8 mouse cellular contexts compared by ENCODE assay signal in the genomic region with DNA sequence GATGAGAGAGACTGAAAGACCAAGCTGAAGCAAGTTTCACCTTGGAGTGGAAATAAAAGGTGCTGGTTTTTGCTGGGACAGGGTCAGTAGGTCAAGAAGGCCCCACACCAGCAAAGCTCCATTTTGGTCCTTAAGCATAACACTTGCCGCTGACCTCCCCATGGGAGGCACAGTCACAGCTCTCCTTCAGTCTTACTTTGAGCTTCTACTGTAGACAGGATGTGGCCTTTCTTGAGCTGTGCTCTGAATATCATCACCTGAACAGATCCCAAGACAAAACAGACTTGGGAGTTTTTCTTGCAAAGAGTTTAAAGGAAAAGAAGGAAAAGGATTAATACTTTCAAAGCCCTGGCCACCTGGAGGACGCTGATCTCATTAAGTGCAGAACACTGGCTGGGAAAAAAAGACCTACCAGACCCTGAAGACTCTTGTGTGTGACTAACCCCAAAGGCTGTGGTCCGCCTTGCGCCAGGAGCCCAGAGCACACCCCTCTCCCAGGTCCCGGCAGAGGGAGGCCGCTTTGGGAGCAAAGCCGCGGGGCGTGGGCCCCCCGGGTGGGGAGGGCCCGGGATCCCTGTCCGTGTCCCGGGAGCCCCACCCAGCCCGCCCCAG. TPM values are rescaled to one million over a fixed set of nuclear protein-coding genes. Genes with fewer than 3 reads are reported as not detected.
A peak's percentile ranks its signal among the peaks of the same experiment; 100 is the strongest.
DNase-seq lines count a peak whose midpoint lies in the region; ATAC-seq and TF ChIP-seq lines count a peak whose summit lies in the region.

No protein-coding gene starts in this region.

- 0 out of 2 replicates have a peak, but pooled peaks cover 8% of the 10 kb centered on the region for H3K36me3 ChIP-seq in kidney, postnatal 0 days (ENCODE audit: insufficient read depth, low read length)
- no peaks in the 10 kb centered on the region; the same call in 1 of the 2 replicates for H3K36me3 ChIP-seq in hindbrain, embryonic 12.5 days
- no peaks in the 10 kb centered on the region for H3K36me3 ChIP-seq in midbrain, embryonic 16.5 days (ENCODE audit: control insufficient read depth, insufficient read depth, low read length)

- ATAC-seq in kidney, postnatal 0 days (replicated peaks; ENCODE audit: low FRiP score, low read depth) = no peak
- ATAC-seq in hindbrain, embryonic 12.5 days (ENCODE audit: low FRiP score) = no peak; the same call in 1 of the 2 replicates
- 0 out of 2 replicates have a peak, but pooled peaks have one; percentile 13 for ATAC-seq in midbrain, embryonic 16.5 days

- DNase-seq in kidney, postnatal 0 days (ENCODE audit: low spot score) = peak; percentile 53
- DNase-seq in kidney, postnatal 36 days = no peak
- peak; percentile 31 for DNase-seq in R1 (ENCODE audit: low read depth, low spot score)
- DNase-seq in adrenal gland, postnatal 10 days = no peak
- DNase-seq in gastrocnemius, postnatal 4 days (ENCODE audit: low spot score in 2 of 2) = no peak
- no peak for DNase-seq in cerebellum, adult 8-10 months

- peak overlapping the region; percentile 83 for H3K9ac ChIP-seq in kidney, postnatal 0 days (ENCODE audit: low read depth, low read length)
- H3K9ac ChIP-seq in hindbrain, embryonic 12.5 days = peak overlapping the region; percentile 67
- peak overlapping the region; percentile 57 for H3K9ac ChIP-seq in midbrain, embryonic 16.5 days (ENCODE audit: low read depth, low read length)

- peaks cover 23% of the 10 kb centered on the region; the same call in 1 of the 2 replicates for H3K4me1 ChIP-seq in kidney, postnatal 0 days (replicated peaks; ENCODE audit: insufficient read depth, low read length)
- H3K4me1 ChIP-seq in hindbrain, embryonic 12.5 days = peaks cover 27% of the 10 kb centered on the region
- H3K4me1 ChIP-seq in midbrain, embryonic 16.5 days (ENCODE audit: control insufficient read depth, insufficient read depth, low read length) = peaks cover 9% of the 10 kb centered on the region

- peak overlapping the region; percentile 72 for H3K4me3 ChIP-seq in kidney, postnatal 0 days (replicated peaks; ENCODE audit: low read depth, low read length)
- peak overlapping the region; percentile 62 for H3K4me3 ChIP-seq in hindbrain, embryonic 12.5 days
- peak overlapping the region; percentile 64 for H3K4me3 ChIP-seq in midbrain, embryonic 16.5 days (ENCODE audit: low read depth, low read length)

- H3K27me3 ChIP-seq in kidney, postnatal 0 days (ENCODE audit: insufficient read depth, low read length) = peaks cover 3% of the 10 kb centered on the region; the same call in 1 of the 2 replicates
- peaks cover 17% of the 10 kb centered on the region for H3K27me3 ChIP-seq in hindbrain, embryonic 12.5 days
- H3K27me3 ChIP-seq in midbrain, embryonic 16.5 days (ENCODE audit: control insufficient read depth, insufficient read depth, low read depth, low read length) = peaks cover 5% of the 10 kb centered on the region; the same call in 1 of the 2 replicates

- H3K9me3 ChIP-seq in kidney, postnatal 0 days (replicated peaks; ENCODE audit: low read length) = no peaks in the 10 kb centered on the region
- H3K9me3 ChIP-seq in hindbrain, embryonic 12.5 days (replicated peaks) = no peaks in the 10 kb centered on the region
- no peaks in the 10 kb centered on the region for H3K9me3 ChIP-seq in midbrain, embryonic 16.5 days (replicated peaks; ENCODE audit: control insufficient read depth, low read length, poor library complexity, severe bottlenecking)

- H3K4me2 ChIP-seq in kidney, postnatal 0 days (ENCODE audit: low read length) = peak overlapping the region; percentile 91
- H3K4me2 ChIP-seq in hindbrain, embryonic 12.5 days (replicated peaks) = peak overlapping the region; percentile 89
- H3K4me2 ChIP-seq in midbrain, embryonic 16.5 days (ENCODE audit: low read length) = peak overlapping the region; percentile 67

- 4% methylated on average over 13 of the region's 14 CpGs for WGBS in kidney, postnatal 0 days
- WGBS in hindbrain, embryonic 12.5 days = 5% methylated on average over 14 of the region's 14 CpGs
- 1% methylated on average over 14 of the region's 14 CpGs for WGBS in midbrain, embryonic 16.5 days

- no peak for TF ChIP-seq CTCF in kidney, postnatal 0 days (IDR thresholded peaks at IDR 0.05; ENCODE audit: low read depth)

- peak overlapping the region; percentile 70 for H3K27ac ChIP-seq in kidney, postnatal 0 days
- peak overlapping the region; percentile 13; the same call in 1 of the 2 replicates for H3K27ac ChIP-seq in hindbrain, embryonic 12.5 days
- no peak overlapping the region for H3K27ac ChIP-seq in midbrain, embryonic 16.5 days (ENCODE audit: low read length)

RNA-seq across cellular contexts. Expression of a gene that starts 0.9 kb away (rescaled TPM):
- polyA plus RNA-seq in kidney, postnatal 0 days (2015; fragmentation: Nextera tagmentation; extraction: Ambion mirVana) = 39.3 and 43.1 TPM in 2 replicates
- 23.1 and 25.4 TPM in 2 replicates for polyA plus RNA-seq in hindbrain, embryonic 12.5 days (2016; fragmentation: Nextera tagmentation; extraction: Ambion mirVana)
- polyA plus RNA-seq in midbrain, embryonic 16.5 days (2015; fragmentation: Nextera tagmentation; extraction: Ambion mirVana) = 12.7 and 13.5 TPM in 2 replicates
- total RNA-seq in adrenal gland, postnatal 10 days (2021) = 10 to 100 TPM; 61.0 to 75.2 TPM
- total RNA-seq in gastrocnemius, postnatal 4 days (2021) = 10 to 100 TPM; 50.1 to 59.2 TPM

RNA-seq across cellular contexts. Expression of a gene that starts 26.9 kb away (rescaled TPM):
- 0.38 and 0.50 TPM in 2 replicates for polyA plus RNA-seq in kidney, postnatal 0 days (2015; fragmentation: Nextera tagmentation; extraction: Ambion mirVana)
- polyA plus RNA-seq in hindbrain, embryonic 12.5 days (2016; fragmentation: Nextera tagmentation; extraction: Ambion mirVana) = 2.0 and 3.7 TPM in 2 replicates
- 6.0 and 7.0 TPM in 2 replicates for polyA plus RNA-seq in midbrain, embryonic 16.5 days (2015; fragmentation: Nextera tagmentation; extraction: Ambion mirVana)
- total RNA-seq in adrenal gland, postnatal 10 days (2021) = not detected
- total RNA-seq in gastrocnemius, postnatal 4 days (2021) = not detected

Comparison
In these comparisons a context has a peak if more than half of its experiments do, and no peak if none do; other contexts are left out.
1. DNase-seq: peak in kidney, postnatal 0 days (single experiment) and R1 (single experiment); none in kidney, postnatal 36 days (0 of 2), adrenal gland, postnatal 10 days (single experiment), gastrocnemius, postnatal 4 days (0 of 2) and cerebellum, adult 8-10 months (single experiment).
2. Peak in every context shown above with its lines, with median percentiles within 50 percentile points of each other: H3K4me2 ChIP-seq, H3K4me3 ChIP-seq and H3K9ac ChIP-seq.